Mouse (Mus musculus) layer of hippocampus, postnatal 14 days (tissue): ENCODE results near the gene Ap1ar. TPM values are rescaled to one million over a fixed set of nuclear protein-coding genes. Genes with fewer than 3 reads are reported as not detected.
"Not testable (repeated sequence)": the region's sequence is repeated elsewhere in the genome, so short reads cannot be mapped to it uniquely, and the experiment has no call there.

ENCODE experiments used
- DNase-seq, 2 experiments: peaks; one replicate each; pipeline ENCODE4 v3.0.0; 2021 to 2022; ENCODE audit warnings: low spot score in 2 of 2, mixed read lengths in 1 of 2
- total RNA-seq, 2 experiments: library from RNA; stranded (reverse); gene quantifications; 2 replicates each; pipeline ENCODE4 v1.2.3; 2021

Ap1ar gene
- total RNA-seq, 2 experiments from 2014 or later = 67.6 to 68.7 TPM

- DNase-seq = no peak
Measured at GRCm38 (mm10) chr3:127801162-127801561, 36.2 kb downstream of the Ap1ar start.

GRCm38 (mm10) chr3:127796271-127796670 lies 41.1 kb downstream of the Ap1ar start:
- no peak for DNase-seq

GRCm38 (mm10) chr3:127795762-127796161 lies 41.6 kb downstream of the Ap1ar start:
- no peak for DNase-seq

DNA sequence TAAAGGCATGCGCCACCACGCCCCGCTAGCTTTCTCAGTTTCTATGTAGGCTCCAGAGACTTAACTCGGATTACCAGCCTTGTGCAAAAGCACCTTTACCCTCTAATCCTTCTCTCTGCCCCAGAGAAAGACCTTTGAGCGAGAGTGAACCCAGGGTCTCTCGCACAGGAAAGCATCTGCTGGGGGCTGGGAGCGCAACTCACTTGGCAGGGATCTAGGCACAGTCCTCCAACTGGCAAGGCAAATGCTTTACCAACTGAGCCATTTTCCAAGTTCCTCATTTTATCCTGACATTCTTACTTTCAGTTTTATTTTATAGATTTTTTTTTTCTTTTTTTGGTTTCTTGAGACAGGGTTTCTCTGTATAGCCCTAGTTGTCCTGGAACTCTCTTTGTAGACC lies 44.3 kb downstream of the Ap1ar start:
- no peak for DNase-seq

GRCm38 (mm10) chr3:127791595-127792561 lies 45.4 kb downstream of the Ap1ar start:
- no peak for DNase-seq

DNA sequence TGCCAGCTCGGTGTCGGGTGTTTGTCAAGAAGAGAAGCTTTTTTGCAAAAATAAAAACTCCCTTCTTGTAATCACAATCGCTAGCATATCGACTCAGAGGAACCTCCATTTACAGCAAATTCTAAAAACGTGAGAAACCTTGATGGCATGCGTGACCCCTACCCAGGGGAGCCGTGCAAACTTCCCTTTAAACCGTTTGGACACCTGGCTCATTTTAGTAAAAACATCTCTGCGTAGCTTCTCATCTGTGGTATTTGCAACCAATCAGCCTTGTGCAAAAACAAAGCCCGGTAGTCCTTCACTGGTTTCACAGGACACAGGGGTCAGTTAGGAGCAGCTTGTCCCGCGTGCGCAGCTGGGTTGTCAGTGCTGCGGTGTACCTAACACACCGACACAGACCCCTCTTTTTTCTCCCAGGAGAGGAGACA lies 46.3 kb downstream of the Ap1ar start:
- no peak for DNase-seq

DNA sequence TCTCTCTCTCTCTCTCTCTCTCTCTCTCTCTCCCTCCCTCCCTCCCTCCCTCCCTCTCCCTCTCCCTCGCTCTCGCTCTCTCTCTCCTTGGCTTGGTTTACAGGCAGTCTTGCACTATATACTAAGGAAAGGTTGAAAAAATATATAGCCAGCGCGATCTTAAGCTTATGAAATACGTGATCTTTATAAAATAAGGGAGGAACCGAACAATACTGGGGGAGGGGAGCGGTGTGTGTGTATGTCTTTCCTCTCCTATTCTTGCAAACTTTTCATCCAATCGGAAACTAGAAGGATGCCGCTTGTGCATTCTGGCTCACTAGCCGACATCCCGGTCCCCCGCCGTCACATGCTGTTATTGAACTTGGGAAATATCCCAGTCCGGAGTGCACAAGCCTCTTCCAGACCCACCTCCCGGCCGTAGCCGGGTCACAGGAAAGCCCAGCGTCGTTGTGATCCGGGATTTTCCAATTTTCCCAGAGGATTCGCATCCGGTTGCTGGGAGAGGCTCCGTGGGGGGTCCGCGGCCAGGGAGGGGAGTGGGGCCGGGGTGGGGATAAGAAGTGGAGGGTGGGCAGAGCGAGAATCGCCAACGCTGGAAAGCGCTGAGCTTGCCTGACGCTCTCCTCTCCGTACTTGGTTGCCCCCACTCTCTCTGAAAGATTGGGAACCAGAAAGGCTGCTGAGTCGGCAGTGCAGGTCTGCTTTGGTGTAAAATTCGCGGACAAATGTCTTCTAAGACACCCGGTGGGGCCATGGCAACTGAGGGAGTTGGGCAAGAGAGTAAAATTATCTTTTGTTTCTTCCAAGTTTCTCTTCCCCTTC lies 46.9 kb downstream of the Ap1ar start:
- DNase-seq = peak in 1 of 2 experiments; percentile 25

DNA sequence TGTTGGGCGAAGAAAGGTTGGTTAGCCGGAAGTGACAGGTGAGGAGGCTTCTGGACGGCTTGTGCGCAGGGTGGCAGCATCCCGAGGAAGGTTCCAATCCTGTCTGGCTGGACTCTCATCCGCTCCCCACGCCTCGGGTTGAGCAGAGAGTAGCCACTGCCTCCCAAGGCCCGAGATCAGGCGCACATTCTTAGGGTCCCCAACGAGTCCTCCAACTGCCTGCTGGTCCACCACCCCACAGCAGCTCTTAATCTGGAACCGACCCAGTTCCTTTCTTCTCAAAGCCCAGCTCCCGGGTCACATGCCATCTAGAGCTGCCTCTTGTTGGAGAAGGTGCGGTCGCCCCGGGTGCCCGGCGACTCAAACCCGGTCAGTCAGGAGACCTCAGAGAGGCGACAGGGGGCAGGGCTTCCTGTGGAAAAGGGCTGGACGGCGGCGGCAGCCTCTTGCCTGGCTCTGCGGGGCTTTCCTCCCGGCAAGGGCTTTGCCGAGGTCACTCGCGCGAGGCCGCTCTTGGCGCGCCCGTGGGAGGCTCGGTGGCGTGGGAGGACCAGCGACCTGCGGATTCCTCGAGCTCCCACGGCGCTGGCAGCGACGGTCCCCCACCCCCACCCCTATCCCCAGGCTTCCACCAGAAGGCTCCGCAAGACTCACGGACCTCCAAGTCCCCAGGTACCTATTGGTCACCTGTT lies 47.7 kb downstream of the Ap1ar start, which contains the start of gene Tifa:
TSS of gene Tifa (plus strand) at position 306 of the 692 bp plus-strand sequence.
- peak in 1 of 2 experiments; percentile 45 for DNase-seq

GRCm38 (mm10) chr3:127788919-127789318 lies 48.4 kb downstream of the Ap1ar start:
- DNase-seq = no peak

DNA sequence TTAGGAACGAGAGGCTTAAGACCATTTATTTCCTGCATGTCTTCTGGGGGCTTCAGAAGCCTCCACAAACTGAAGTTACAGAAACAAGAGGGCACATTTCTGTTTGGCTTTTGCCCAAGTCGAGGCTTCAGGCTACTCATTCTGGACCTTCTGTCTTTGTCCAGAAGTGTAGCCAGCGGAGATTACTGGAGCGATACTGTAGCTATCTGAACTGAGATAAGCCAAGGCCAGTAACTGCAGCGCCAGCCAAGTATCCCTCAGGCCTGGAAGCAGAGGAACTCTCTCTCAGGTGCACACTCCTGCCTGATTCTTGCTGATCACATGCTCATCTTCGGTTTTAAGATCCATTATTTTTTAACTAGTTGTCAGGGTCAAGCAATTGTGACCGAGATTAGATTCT lies 49.3 kb downstream of the Ap1ar start:
- no peak for DNase-seq

DNA sequence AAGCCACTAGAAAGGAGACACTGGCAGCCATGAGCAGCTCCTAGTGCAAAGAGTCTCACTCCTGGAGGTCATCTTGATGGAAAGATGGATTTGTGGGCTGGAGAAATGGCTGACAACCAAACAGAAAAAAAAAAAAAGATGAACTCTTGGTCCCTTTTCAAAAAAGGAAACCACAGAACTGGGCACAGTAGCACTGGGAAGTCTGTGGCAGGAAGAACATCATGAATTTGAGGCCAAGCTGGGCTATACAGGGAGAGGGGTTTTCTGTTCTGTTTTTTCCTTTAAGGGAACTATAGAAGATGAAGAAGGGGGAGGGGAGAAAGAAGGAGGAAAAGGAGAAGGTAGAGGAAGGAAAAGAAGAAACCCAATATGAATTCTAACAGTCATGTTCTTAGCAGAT lies 50.3 kb downstream of the Ap1ar start:
- DNase-seq = no peak

GRCm38 (mm10) chr3:127783680-127784079 lies 53.6 kb downstream of the Ap1ar start:
- not testable (repeated sequence) for DNase-seq

DNA sequence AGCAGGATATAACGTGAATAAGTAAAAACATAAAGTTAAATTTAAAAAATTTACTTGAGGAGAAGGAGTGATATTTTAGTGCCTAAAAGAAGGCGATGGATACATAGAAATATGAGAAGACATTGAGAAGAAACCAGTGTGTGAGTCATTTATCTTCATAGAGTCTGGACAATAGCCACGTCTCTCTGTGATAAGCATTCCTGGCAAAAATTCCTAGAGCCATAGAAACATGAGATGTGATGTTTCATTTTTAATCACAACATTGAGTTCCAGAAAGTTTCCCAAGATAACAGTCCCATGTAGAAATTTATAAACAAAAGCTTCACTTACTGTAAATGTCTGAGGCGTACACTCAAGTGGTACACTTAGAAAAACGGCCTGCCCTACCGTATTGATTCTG lies 54.4 kb downstream of the Ap1ar start:
- DNase-seq = no peak

- DNase-seq = no peak
Measured at GRCm38 (mm10) chr3:127780921-127781320, 56.4 kb downstream of the Ap1ar start.

GRCm38 (mm10) chr3:127780021-127780644 lies 57.2 kb downstream of the Ap1ar start, which contains the start of gene Alpk1:
Alpk1 (minus strand) TSS chr3:127780527.
- DNase-seq = peak; percentile 51 to 59

DNA sequence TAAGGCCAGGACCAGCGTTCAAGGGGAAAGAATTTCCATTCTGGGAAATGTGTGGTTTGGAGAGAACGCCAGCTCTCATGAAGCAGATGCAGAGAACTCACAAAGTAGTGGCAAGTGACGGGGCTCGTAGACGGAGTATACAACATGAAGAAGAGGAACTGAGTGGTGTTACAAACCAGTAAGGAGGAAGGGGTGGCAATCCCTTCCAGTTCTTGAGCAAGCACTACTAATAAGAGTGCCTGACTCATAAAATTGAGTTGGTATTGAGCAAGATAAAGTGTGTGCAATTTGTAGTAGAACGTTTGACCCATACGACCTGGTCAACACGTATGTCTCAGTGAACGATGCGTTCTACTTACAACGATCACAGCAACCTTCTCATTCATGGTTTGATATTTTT lies 68.2 kb downstream of the Ap1ar start:
- DNase-seq = no peak

- DNase-seq = no peak
Measured at GRCm38 (mm10) chr3:127765971-127766370, 71.4 kb downstream of the Ap1ar start.

DNA sequence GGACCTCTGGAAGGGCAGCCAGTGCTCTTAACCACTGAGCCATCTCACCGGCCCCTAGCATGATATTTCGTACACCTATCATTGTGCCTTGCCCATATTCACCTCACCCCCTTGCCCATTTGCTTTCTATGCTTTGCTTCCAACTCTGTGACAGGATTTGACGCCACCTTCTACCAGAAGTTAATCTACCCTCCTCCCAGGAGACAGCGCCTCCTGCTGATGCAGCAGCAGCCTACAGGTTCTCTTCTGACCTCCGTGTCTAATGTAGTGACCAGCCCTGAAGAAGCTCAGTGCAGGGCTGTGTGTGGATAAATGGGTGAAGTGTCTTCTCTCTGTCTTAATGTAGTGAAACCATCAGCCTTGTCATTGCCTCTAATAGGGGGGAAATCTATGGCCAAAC lies 72.8 kb downstream of the Ap1ar start:
- no peak for DNase-seq

GRCm38 (mm10) chr3:127763076-127763612 lies 74.2 kb downstream of the Ap1ar start:
- DNase-seq = peak; percentile 57 to 74

- no peak for DNase-seq
Measured at GRCm38 (mm10) chr3:127762403-127762802, 74.9 kb downstream of the Ap1ar start.
